Mouse (Mus musculus) frontal cortex, postnatal 10 days (tissue): ENCODE data around the gene Pdia4.
A peak's percentile ranks its signal among the peaks of the same experiment; 100 is the strongest.
"Not testable (repeated sequence)": the region's sequence is repeated elsewhere in the genome, so short reads cannot be mapped to it uniquely, and the experiment has no call there.

Experiments used
- DNase-seq, 2 experiments: peaks; one replicate each; pipeline ENCODE4 v3.0.0; 2022; ENCODE audit warnings: low spot score in 2 of 2, mixed read lengths in 1 of 2

Gene Pdia4

DNA sequence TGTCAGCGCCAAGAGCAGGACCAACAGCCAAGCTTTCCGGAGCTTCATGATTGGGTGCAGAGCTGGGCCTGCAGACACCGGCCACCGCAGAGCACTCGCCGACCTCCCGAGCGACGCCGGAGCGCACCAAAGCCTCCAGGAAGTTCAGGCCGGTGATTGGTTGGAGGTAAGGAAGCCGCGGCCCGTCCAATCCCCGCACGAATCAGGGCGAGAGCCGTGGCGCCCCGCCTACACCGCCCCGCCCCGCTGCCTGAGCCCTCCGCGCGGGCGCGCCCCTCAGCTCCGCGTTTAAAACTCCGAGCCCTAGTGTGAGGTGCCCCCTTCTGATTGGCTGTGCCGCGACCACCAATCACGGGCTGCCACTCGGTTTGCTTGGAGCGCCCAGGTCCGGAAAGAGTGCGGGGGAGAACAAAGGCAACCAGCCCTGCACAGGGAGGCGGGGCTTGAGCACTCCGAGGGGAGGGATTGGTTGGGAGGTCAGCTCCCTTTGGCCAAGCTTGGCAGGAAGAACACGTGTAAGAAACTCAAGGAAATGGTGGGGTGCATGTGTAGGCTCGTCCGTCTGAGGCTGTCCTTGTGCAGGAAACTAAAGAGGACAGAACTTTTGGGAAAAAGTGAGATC, at the start of gene Pdia4:
Pdia4 (minus strand) TSS at position 174 of the 622 bp plus-strand sequence.
- peak; percentile 97 for DNase-seq

DNA sequence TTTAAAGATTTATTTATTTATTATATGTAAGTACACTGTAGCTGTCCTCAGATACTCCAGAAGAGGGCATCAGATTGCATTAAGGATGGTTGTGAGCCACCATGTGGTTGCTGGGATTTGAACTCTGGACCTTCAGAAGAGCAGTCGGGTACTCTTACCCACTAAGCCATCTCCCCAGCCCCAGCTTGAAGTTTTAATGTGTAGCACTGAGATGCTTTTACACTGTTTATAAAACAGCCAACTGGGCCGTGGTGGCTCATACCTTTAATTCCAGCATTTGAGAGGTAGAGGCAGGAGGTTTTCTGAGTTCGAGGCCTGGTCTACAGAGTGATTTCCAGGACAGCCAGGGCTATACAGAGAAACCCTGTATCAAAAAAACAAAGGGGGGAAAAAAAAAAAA, 44.5 kb upstream of the Pdia4 start:
- DNase-seq, result not testable (repeated sequence)

DNA sequence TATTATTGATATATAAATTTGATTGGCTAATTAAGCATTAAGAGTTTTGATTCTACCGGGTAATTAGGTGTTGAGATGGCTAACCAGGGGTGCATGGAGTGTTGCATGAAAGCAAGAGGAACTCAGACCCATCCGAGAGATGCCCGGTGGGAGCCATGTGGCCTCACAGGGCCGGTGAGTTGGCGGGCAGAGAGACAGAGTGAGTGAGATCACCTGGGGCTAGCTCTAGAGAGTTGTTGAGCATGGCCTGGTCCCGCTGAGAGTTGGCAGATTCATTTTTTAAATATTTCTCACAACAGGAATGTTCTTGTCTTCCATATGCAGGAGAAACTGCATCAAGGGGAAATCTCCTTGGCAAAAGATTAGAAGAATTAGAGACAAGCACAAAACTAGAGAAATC, 44.0 kb upstream of the Pdia4 start:
- DNase-seq, result no peak

DNA sequence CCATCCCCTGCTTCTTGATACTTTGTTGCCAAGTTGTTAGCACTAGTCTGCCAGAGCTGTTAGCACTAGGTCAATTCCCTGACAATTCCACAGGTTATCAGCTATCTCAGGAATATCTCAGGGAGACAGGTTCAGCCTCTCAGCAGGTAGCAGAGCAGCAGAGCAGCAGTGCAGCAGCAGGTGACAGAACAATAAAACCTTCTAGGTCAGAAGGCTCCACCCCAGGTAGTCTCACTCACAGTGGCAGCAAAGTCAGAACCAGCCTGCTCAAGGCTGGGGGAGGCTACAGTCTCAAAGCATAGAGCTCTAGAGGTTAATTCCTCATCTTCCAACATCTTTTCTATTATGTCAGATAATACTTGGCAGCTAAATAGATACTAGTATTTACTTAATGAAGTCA, 32.5 kb upstream of the Pdia4 start:
- no peak for DNase-seq

DNA sequence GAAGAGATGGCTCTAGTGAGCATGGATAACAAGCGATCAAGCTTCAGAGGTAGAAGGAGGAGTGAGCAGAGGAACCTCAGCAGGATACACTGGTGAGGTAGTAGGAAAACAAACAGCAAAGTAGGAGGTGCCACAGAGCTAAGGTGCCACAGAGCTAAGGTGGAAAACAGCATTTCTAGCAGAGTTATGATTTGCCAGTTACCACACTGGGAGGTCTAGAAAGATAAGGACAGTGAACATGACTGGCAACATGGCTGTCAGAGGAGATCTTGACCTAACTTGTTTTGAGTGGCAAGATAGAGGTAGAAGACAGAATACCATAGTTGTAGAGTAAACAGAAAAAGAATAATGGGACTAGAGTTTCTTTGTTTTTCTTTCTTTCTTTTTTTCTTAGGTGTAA, 29.1 kb upstream of the Pdia4 start:
- DNase-seq, result no peak

DNA sequence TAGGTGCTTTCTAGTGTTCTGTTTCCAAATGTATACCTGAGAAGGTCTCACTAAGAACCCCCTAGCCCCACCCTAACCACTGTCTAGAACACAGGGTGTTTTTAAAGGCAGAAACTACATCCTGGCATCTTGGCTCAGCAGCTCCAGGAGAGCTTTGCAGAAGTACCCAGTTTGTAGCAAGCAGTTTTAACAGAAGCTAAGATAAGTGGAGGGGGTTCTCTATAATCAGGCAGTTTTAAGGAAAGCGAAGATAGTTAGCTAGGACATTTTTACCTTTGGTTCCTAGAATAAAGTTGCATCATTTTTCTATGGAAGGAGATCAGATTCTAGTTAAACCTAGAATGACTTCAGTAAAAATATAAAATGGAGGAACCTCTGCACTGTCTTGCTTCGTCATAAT, 28.6 kb upstream of the Pdia4 start:
- no peak for DNase-seq

DNA sequence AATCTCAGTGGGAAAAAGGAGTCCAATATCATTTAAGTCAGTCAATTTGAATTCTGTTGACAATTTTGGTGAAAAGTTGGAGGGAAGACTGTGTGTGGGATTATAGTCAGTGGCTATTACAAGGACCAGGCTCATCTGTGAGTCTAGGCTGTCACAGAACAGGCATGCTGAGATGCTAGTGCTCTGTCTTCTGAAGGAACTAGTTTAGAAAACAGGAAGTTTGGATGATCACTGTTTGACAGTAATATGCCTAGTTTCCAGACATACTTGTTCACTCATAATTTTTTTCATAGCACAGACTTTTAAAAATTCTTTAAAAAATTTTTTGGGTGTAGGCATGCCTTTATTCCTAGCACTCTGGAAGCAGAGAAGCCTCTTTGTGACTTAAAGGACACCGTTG, 27.8 kb upstream of the Pdia4 start:
- no peak for DNase-seq

DNA sequence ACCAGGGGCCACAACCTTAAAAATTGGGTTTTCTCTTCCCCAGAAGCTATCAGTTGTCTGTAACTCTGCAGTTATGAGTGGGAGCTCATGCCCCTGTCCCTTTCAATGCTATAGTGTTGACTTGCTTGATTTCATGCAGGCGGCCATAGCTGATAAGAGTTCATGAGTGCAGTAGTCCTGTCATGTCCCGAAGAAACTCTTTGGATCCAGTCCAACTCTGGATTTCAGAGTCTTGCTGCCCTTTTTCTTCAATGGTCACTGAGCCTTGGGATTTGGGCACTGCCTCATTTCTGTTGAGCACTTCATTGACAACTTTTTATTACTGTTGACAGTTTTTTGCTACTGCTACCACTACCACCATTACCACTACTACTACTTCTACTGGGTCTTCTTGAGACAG, 24.4 kb upstream of the Pdia4 start:
- DNase-seq, result no peak

DNA sequence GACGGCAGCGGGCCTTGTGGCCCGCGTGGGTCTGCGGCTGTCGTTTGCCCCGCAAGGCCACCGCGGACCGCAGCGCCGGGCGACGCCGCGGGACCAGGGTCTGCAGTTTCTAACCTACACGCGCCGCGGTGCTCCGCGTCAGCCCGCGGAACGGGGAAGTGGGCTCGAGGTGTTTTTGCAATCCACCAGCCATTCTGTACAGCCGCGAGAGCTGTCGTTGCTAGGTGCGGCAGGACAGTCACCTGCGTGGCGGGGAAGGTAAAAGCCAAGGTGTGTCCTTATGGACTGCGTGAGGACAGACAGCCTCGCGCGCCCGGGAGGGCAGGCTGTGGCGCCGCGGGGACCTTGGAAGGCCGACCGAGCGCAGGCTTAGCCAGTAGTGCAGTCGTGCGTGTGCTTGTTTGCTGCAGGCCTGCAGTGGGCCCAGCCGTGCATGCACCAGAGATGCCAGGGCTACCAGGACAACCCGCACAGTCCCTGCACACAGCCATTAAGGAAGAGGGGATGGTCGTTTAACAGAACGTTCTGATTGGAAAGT, 22.8 kb upstream of the Pdia4 start:
- peak; percentile 28 to 52 for DNase-seq

DNA sequence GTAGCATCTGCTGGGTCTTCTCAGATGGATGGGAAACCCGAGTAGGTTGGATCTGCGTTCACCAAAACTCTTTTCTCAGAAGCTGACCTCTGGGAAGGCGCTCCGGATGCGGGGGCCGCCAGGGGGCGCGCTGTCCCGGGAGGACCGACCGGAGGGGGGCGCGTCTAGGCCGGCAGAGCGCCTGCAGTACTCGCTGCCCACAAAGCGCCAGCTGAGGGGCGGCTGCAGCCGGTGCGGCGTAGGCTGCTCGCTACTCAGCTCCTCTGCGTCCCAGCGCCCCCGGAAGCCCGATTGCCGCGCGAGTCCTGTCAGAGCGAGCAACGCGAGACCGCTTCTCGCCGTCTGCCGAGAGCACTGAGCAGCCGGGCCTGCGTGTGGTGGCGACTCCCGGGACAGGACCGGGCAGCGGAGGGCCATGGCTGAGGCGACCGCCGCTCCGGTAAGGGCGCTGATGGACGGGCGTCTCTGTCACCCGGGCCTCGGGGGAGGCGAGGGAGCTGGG, 22.3 kb upstream of the Pdia4 start, which contains the start of gene Zfp398:
Zfp398 (plus strand) TSS at position 180 of the 502 bp plus-strand sequence.
- peak; percentile 92 to 93 for DNase-seq

DNA sequence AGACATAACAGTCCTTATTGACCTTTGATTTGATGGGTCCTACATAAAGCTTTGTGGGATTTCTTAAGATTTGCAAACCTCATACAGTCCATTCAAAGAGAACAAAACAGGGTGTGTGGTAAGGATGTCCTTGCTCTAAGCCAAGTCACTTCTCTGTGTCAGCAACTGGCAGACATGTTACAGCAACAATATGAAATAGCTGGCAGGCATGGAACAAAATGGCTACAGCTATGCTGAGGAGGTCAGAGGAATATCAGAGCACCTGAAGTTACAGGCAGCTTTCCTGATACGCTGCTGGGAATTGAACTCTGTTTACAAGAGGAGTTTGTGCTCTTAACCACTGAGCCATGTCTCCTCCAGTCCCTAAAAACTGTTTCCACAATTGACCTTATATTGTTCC, 19.0 kb upstream of the Pdia4 start:
- DNase-seq, result no peak

DNA sequence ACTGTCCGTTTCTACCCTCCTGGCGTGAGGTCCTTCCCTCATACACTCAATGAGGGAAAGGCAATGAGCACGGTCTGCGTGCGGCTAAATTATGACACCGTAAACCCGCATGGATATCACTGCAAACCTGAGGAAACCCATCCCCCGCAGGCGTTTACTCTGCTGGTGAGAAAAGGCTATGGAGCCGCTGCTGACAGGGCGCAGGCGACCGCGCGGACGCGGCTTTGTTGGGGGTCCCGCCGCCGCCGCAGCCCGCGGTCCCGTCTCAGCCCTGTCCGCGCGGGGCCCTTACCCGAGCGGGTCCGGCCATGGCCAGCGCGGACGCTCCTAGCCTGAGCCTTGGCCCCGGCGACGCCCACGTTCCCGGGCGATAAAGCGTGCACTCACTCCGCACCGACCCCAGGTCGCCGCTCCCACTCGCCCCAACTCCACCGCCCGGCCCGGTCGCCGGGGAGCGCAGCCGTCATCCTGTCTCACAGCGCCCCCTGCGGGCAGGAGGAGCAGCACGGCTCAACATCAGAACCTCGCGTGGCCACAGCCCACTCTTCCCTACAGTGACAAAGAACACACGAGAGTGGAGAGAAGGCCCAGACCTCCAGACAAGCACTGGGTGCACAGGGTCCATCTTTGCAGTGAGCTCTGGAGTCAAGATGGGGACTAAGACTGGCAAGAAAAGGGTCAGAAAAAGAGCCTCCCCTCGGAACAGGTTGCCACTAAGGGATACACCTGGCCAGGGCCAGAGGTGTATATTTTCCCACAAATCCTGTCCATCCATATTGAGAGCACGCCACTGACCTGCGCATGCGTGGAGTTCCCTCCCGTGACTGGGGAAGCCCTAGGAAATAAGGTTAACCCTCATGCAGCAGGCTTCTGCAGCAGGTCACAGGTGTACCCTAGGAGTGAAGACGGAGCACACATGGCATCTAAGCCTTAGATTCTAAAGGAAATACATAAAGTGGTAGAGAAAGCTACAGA, 17.2 kb upstream of the Pdia4 start, which contains the start of gene Zfp786:
Zfp786 (minus strand) TSS at position 764 of the 975 bp plus-strand sequence.
- DNase-seq, result peak; percentile 84 to 91

DNA sequence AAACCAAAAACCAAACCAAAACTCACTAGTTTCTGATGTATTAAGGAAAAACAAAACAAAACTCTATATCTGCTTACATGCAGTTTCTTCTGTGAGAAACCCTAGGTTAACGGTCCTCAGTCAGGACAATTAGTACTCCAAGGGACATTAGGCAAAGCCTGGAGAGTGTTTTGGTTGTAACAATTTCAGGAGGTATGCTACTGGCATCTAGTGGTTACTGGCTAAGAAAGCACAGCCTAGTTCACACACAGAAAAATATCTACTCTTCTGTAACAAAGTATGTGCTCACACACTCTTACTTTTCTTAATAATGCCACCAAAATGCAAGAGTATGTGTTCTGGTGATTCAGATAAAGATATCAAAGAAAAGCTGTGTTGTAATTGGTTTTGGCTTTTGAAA, 15.7 kb upstream of the Pdia4 start:
- DNase-seq, result no peak

DNA sequence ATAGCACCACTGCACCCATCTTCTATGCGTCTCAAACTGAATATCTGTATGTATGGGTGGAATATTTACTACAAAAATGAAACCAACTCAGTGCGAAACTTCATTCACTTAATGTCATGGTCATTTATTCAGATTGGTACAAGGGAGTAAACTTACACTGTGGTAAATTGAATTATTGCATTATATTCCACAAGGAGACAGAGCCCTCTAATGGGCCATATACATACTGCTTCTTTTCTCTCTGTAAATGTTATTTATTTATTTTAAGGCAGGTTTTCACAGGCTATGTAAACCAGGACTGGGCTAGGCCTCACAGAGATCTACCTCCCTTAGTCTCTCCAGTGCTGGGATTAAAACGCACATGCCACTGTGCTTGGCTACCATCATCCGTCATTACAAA, 14.2 kb upstream of the Pdia4 start:
- no peak for DNase-seq

DNA sequence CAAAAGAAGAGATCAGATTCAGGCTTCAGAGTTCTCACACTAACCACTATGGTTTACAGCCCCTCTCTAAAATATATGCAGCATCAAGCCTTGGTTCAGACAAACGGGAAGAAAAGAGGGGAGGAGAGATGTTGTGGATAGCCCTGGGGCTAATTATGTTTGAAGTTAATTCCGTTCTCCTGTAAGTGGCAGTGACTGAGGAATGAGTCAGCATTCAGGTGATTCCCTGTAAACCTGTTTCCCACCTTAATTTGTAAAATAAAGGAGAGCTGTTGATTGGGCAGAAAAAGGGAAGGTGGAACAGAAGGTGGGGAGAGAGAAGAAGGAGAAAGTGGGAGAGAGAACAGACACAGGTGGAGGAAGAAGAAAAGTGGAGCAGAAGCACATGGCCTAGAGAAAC, 11.0 kb upstream of the Pdia4 start:
- DNase-seq, result no peak

DNA sequence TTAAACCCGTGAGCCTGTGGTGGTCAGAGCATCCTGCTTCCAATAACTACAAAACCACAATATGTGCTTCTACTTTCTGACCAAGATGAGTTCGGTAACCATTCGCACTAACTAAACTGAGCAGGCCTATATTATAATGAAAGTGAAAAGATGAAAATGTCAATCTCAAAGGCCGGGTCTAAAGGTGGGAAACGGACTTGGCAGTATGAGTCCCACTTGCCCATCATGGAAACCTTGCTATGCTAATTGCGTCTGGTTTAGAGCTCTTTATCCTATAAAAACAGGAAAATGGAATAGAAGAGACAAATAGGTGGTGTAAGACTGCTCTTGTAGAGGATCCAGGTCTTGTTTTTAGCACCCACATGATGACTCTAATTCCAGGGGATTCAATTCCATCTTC, 8.5 kb upstream of the Pdia4 start:
- DNase-seq, result no peak

DNA sequence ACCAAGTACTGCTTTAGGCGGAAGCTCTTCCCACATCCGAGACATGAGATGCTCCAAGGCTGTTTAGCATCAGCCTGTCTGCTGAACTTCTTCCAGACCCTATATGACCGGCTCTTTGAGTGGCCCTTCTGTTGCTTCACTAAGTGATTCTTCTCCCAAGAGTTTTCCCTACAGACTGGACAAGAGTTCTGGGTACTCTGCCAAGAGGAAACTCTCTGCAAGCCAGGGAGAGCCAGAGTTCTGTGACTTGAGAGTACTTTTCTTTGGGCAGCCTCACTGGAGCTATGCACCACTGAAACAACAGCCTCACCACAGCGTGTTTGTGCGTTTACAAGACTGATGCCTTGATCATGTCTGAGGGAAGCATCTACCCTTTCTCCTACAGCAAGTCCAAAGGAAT, 8.0 kb upstream of the Pdia4 start:
- no peak for DNase-seq

DNA sequence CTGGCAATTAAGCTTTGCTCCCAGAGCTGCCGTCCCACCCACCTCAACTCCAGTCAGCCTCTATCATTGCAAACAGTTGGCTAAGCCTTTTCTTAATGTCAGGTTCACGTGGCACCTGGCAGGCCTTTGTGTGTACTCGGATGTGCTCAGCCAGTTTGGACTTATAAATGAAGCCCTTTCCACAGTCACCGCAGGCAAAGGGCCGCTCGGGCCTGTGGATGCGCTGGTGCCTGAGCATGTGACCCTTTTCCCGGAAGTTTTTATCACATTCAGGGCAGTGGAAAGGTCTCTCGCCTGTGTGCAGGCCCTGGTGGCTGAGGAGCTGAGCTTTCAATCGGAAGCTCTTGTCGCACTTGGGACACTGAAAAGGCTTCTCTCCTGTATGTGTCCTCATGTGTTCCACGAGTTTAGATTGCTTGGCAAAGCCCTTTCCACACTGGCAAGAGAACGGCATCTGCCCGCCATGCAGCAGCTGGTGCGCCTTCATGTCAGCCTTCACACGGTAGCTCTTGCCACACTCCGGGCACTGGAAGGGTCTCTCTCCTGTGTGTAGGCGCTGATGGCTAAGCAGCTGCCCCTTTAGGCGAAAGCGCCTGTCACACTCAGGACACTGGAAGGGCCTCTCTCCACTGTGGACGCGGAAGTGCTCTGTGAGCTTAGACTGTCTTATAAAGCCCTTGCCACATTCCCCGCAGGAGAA, 6.5 kb upstream of the Pdia4 start:
- DNase-seq, result no peak

DNA sequence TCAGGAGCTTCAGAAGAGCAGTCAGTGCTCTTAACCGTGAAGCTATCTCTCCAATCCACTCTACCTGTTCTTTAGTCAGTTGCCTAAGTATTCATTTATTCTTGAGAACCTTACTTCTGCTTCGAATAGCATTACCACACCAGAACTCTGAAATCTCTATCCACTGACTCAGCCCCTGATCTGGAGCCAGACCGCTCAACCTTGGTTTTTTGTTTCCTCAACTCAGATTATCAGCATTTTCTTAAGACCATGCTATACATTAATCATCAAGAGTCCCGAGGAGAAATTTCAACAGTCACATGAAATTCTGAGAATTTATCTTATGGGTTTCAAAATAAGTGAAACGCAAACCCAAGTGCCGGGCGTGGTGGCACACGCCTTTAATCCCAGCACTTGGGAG, 5.5 kb upstream of the Pdia4 start:
- DNase-seq, result no peak

DNA sequence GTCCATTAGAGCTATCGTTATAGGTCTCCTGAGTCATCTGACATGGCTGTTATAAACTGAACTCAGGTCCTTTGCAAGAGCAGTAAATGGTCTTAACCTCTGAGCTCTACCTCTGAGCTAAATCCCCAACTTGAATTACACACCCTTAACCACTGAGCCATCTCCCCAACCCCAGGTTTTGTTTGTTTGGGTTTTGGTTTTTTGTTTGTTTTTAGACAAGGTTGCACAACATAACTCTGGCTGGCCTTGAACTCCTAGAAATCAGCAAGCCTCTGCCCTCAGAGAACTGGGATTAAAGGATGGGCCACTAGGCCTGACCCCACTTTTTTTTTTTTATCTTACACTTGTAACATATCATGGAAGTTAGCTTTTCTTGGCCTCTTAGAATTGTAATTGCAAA, 2.9 kb upstream of the Pdia4 start:
- DNase-seq, result no peak

DNA sequence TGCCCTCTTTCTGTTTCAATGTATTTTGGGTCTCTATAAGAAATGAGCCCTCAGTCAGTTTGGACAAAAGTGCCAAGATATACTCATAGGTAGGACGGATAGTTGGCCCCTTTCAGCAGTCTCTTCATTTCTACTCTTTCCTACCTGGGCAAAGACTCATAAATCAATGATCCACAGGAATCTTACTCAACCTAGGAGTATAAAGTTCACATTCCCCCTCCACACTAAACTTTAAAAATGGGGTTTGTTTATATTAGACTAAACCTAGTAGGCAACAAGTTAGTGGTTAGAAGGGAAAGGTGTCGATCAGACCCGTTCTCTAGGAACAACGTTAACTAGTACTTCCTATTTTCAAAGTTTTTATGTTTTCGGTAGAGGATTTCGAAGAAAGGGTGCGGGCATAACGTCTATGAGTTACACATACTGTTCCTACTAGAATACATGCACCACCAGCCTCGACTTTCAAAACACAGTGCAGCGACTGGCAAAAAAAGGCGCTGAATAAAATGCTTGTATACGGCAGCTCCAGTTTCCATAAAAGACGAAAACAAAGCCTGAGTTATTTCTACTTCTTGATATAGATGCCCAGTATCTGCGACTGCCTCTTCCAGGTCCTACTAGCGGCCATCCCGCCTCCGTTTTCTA, 837 bp downstream of the Pdia4 start:
- no peak for DNase-seq
